Mouse (Mus musculus): ENCODE data around the gene Pwp2.
"Not testable (repeated sequence)": the region's sequence is repeated elsewhere in the genome, so short reads cannot be mapped to it uniquely, and the experiment has no call there.

The Pwp2 gene

DNA sequence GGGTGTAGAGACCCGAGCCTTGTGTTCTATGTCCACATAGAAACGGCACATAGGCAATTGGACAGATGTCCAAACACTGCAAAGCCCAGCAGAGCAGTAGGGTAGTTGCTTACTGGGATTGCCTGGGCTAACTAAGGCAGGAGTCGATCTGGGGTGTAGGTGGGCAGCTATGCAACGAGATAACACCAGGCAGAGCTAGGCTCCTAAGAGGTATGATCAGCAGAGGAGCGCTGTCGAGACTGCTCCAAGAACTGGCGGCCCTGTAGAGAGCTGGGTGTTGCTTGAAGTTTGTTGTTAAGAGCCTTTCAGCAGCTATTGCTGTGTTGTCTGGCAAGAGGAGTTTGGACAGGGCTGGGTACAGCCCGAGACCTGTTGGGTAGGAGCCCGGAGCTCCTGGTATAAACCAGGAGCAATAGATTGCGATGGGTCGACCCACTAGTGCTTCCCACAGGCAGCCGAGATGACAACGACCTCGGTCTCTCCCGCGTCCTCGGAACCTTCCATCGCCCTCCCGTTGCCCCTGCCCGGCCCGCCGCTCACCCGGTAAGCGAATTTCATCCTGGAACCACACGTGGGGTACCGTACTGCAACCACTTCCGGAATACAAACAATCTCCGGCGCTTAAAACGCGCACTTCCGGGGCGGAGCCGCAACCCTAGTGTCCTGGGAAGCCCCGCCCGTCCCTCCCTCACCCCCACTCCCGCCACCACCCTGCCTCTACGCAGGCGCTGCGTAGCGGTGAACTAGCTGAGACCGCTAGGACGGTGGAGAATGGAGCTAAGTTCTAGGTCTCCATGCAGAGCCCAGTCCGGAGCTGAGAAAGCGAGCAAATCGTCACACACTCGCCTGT, at the start of gene Pwp2:
Pwp2 (minus strand) TSS at position 619 of the 850 bp plus-strand sequence.
- DNase-seq = peak; percentile 92 to 94

DNA sequence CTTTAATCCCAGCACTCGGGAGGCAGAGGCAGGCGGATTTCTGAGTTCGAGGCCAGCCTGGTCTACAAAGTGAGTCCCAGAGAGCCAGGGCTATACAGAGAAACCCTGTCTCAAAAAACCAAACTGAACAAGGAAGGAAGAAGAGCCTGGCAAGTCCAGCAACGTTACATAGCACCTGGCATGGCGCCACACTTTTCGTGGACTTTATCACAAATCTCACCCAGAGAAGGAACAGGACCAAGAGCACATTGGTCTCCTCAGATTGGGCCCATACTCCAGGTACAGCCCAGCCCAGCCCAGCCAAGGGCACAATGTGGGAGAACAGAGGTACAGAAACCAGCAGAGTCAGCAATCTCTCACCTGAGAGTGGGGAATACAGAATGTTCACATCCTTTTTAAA, 48.8 kb upstream of the Pwp2 start:
- DNase-seq = no peak

DNA sequence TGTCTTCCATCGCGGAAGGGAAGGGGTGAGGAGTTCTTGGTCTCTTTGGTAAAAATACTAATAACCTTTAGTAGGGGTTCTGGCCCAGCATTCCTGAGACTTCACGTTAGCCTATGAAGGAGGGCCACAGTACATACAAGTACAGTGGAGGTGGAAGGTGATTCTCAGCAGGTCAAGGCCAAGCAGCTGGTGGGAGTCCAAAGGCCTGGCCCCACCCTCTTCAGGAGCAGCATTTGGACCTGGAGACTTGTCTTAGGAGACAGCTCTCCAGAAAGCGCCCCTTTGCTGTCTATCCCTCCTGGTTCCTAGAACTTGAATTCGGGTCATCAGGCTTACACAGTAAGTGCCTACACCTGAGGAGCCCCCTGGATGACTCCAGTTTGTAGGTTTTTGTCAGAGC, 48.2 kb upstream of the Pwp2 start:
- DNase-seq = no peak

DNA sequence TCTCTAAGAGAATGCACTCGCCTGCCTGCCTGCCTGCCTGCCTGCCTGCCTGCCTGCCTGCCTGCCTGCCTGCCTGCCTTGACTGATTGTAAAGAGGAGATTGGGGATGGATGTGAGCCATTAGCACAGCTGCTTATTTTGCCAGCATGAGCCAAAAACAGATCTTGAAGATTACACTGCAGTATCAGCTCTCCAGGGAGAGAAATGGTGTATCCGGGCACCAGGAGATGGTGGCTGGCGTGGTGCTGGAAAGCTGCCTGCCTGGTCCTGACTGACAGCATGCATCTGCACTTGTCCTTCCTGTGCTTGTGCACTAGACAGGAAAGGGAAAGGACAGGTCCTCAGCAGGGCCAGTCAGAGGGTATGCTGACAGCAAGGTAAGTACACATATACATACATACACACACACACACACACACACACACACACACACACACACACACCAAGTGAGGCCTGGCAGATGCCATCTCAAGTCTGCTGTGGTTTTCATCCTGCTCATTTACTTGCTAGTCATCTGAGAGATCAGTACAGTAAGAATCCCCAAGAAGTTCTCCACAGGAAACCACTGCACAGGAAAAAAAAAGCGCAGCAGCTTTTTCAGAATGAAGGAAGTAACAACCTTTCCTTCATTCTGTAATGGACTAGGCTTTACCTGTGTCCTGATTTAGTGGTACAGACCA, 47.5 kb upstream of the Pwp2 start:
- DNase-seq = peak; percentile 17 to 21

DNA sequence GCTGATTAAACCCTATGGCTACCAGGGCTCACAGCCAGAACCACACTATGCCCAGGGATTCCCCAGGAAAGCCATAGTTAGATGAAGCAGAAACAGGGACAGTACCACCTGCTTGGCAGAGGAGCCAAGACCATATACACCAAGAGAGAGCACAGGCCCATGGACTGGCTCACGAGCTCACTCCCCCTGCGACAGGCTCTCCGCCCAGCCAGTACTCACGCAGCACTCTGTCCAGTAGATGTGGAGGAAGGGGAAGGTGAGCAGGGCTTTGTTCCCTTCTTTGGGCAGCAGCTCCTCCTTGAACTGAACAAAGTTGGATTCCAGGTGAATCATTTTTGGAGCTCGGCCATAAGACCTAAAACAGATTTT, 43.6 kb upstream of the Pwp2 start:
- DNase-seq = no peak

DNA sequence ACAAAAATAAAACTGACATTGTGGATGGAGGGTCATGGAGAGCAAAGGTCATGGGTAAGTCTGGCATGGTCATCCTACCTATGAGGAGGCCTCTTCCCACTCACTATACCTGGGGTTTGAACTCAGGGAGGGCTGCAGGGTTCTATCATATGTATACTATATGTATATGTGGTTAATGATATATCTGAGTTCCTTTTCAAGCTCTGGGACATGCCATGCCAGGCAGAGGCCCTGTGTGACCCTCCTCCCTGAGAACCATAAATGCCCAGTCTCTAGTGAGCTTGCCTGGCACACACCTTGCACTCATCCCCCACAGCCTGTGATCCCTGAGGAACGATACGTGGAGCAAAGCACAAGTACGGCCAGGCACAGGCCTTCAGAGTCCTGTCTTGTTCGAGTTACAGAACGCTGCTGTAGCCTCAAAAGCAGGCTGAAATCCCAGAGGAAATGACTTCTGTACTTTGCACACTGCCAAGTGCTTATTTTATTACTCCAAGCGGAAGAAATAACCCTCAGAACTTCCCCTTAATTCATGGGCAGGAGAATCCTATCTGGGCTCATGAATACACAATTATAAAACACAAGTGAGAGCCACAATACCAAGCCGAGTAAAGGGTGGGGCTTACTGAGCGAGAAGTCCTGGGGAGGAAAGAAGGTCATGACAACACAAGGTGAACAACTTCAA, 43.1 kb upstream of the Pwp2 start:
- DNase-seq = no peak

DNA sequence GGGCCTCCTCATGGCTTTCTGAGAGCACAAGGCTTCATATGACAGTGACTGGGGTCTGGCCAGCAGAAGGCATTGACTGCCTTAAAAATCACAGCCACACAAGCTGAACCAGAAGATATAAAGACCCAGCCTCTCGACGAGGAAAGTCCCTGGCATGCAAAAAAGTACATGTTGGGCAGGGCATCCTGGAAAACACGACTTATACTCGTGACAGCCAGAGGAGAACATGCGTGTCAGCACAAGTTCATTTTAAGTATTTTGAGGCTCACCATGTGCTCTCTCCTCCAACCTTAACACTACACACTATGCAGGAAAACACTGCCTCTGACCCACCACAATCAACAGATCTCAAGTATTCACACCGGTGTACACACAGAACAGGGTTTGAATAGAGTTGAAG, 39.2 kb upstream of the Pwp2 start:
- DNase-seq = no peak

DNA sequence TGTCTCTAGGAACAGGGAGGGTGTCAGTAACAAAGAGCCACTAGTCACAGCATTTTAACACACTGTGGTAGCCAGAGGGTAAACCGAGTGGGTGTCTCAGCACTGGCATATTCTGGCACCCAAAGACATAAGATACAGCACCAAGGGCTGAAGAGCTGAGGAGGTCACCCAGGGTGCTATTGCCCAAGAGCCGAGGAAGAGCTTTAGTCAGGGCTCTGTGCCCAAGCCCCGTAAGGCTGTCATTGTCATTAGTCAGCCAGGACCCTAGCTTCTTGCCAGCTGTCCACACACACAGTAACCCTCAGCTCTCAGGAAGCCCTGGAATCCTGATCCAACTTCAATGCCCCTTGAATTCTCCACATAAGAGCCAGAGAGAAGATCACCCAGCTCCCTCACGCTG, 38.0 kb upstream of the Pwp2 start:
- peak; percentile 27 to 40 for DNase-seq

DNA sequence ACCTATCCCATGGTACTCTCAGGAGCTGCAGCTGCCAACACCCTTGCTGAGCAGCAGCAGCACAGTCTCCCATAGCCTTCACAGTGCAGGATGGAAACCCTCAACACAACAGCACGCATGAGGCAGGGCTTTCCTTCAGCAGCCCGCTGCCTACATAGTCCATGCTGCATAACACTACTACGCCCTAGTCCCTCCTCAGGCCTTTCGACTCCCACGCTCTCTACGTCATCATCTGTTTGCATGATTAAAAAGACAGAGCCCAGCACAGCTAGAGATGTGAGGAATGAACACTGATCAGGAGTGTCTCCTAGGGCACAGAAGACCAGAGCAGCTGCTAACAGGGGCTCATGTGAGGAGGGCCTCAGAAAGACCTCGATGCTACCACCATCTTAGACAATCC, 36.4 kb upstream of the Pwp2 start:
- no peak for DNase-seq

DNA sequence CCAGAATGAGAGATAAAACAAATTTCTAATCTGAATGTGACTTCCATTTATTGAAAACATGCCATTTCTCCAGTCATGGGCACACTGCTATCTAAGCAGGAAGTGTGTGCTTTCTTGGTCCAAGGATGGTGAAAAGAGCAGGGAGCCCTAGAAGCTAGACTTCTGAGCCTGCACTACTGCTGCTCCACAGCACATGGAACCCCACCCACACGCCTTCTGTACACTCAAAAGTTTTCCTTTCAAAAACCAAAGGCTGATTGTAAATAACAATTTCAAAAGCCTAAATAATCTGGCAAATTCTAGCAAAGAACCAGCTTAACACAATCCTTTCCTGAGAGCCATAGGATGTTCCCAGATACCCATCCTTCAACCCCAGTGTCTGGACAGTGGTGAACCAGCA, 34.6 kb upstream of the Pwp2 start:
- no peak for DNase-seq

DNA sequence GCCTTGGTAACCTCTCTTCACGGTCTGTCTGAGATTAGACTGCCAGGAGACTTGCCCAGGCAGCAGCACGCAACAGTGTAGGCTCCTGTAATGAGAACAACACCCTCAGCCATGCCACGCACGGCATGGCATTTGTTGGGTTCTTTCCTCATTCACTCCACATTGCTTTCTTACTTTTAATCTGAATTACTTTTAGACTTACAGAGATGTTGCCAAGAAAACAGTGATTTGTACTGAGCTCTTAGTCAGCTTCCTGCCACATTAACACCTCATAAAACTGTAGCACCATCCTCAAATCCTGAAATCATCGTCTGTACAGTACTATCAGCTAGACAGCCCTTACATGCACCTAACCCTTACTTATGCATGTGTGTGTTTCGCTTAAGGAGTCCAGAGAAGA, 33.6 kb upstream of the Pwp2 start:
- DNase-seq = no peak

DNA sequence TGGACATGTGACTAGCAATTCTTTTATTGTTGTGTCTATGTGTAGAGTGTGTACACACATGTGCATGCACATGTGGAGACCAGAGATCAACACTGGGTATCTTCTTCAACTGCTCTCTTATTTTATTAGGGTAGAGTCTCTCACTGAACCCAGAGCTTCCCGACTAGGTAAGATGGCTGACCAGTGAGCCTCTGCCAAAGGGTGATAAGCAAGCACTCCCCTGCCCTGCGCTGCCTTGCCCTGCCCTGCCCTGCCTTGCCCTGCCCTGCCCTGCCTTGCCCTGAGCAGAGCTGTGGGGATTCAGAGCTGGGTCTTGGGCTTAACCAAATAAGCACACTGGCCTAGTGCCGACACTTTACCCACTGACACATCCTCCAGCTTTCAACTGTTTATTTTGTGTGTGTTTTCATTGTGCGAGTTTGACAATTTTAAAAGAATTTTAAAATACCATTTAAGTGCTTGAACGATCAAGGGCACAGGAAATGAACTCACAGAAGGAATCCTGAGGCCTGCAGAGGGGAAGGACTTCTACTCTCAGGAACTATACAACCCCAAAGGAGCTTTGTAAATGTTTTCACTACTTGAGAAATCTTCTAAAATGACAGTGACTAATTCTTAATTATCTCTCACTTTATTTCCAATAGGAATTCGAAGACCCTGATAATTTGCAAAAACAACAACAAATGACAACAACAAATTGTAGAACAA, 31.6 kb upstream of the Pwp2 start:
- DNase-seq = no peak

DNA sequence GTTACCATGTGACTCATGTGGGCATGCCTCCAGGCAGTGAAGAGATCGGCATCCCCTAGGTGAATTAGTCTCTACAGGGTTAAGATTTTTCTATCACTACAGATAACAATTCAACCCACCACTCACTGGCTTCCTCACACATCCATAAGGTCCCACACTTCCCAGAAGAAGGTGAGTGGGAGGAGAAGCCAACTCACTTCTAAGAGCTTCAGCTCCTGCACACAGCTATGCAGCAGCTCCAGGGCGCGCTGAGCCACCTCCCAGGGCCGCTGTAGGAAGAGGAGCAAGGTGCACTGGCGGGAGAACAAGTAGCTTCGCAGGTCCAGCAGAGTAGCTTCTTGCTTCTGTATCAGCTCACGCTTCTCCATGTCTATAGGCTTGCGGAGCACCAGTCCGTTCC, 29.4 kb upstream of the Pwp2 start:
- no peak for DNase-seq

DNA sequence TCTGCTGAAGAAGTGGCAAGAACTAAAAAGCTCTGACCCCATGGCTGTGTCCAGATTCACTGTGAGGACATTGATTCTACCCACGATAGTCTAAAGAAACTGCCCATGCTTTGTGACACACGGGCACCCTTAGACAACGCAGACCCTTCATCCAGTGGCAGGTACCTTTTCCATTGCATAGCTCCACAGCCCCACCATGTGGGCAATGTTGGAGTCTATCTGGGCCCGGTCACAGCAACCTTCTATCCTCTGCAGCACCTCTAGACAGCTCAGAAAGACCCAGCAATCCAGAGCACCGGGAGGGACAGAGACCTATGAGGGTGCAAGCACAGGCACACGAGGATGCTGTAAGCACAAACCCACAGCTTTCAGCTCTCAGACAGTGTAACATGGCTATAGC, 26.4 kb upstream of the Pwp2 start:
- DNase-seq = peak; percentile 63 to 69

DNA sequence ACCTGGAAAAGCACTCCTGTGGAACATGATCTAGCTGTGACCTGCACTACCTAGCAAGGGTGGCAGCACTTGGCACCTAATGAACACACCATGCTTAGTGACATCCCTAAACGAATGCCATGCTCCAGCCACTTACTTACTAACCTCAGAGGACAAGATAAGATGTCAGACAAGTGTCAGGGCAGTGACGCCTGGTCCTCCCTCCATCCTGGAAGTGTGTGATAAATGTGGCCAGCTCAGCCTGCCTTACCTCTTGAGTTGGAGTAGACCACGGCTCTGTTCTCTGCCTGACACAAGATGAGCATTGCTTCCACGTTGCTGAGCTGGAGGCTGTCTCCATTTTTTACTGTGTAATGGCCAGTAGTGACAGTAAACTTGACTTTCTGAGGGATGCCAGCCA, 16.2 kb upstream of the Pwp2 start:
- no peak for DNase-seq

DNA sequence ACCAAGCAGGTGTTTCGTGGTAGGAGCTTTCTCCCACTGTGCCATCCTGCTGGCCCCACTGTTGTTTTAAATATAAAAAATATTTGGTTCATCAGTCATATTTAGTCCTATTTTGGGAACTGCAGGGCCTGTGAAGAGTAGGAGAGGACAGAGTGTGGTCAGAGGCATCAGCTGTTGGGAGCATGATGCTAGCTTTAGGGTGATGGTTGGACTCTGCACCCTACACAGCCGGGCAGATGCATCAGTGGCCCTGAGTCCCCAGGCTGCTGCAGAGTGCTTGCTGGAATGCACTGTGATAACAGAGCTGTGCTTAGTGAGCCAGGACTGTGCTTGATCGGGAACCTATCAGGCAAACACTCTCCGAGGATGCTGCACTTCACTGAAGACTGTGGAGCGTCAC, 8.0 kb upstream of the Pwp2 start:
- DNase-seq = no peak

DNA sequence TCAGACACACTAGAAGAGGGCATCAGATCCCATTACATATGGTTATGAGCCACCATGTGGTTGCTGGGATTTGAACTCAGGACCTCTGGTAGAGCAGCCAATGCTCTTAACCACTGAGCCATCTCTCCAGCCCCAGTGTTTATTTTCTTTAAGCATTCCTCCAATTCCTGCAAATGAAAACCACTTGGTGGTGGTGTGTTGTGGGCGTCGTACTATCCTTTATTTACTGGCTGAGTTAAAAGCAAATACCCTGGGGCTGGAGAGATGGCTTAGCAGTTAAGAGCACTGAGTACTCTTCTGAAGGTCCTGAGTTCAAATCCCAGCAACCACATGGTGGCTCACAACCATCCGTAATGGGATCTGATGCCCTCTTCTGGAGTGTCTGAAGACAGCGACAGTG, 1.1 kb upstream of the Pwp2 start:
- DNase-seq = not testable (repeated sequence)

DNA sequence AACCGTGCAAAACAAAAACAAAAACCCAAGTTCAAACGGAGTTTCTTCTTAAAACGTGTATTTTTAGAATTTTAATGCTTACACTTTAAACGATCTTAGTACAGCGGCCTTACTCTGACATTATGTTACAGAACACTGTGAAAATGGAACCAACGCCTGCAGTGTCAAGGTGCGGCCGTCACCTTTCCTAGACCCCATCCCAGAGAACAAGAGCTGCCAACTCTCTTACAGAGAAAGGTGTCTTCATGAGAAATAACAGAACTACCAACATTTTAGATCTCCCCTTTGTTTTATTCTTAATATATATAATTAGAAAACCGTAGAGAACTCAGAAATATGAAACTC, 404 bp upstream of the Pwp2 start:
- no peak for DNase-seq

DNA sequence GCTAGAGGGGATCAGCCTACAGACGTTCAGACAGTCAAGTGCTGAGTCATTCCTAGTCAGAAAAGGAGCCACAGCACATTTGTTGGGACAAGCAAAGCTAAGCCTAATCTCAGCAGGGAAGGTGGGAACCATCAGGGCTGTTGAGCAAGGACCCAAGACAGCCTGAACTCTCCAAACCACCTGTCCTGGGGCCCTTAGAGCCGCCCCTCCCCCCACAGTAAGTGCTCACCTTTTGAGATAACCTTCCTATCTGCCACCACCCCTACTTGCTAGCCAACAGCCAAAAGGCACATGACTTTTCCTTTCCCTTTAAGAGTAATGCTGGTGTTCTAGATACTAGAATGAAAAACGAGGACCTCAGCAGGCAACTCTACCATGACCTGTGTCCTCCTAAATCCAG, 1.4 kb downstream of the Pwp2 start:
- peak in 1 of 2 experiments; percentile 14 for DNase-seq

DNA sequence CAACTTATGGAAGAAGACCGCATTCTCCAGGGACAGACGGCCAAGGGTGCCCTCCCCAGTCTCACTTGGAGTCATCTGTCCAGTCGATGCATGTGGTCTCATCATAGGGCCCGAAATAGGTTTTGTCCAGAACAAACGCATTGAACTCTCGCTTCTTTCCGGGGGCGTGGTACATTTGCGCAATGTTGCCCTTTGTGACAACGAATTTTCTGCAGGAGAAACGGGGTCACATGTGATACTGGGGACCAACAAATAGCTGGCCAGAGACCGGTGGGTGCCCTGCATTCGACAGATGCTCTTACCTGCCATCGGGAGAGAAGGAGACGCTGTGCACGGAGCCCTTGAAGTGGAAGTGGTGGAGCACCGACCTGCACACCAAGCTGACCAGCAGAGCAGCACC, 2.6 kb downstream of the Pwp2 start:
- no peak for DNase-seq

DNA sequence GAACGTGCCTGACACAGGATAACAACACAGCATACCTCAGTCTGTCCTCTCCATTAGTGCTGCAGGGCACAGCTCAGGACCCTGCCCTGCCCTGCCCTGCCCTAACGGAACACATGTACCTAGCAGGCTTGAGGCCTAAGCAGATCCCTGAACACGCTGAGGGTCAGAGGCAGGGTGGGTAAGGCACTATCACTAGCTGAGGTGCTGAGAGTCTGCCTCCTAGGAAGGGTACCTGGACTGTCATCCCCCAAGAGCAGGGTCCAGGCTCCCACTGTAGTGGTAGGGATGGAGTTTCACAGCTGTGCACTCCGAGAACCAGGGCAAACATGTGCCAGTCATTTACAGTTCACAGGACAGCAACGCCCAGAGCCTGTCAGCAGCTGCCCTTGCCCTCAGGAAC, 10.5 kb downstream of the Pwp2 start:
- no peak for DNase-seq

DNA sequence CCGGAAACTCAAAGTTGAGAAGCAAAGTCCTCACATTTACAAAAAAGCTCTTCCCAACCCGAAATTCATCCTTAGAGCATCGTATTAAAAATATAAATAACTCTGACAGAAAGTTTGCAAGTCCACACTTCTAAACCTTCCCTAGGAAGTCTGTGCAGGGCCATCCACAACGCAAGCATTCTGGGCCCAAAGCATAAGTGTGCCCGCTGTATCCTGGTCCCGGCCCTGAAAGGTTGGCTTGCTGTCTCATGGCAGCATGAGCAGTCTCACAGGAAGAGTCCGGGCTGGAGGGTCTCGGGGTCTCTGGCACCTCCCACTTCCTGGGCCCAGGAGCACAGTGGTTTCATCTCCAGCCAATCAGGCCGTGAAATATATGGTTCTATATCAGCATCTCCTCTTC, 13.4 kb downstream of the Pwp2 start:
- DNase-seq = no peak

DNA sequence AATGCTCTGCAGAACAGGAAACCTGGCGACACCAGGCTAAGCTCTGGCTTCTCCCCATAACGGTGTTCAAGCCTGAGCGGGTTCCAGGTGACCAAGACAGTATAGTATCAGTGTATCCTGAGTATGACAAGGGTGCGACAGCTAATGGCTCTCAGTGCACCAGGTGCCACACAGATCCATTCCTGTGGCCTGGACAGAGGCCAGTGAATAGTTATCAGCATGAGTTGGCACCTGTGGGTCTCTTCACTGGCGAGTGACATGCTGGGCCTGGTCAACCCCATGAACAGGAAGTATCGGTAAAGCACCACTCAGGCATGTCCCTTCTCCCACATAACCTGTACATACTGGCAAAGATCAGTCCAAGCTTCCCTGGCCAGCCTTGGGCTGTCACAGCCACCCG, 13.9 kb downstream of the Pwp2 start:
- peak in 1 of 2 experiments; percentile 24 for DNase-seq

DNA sequence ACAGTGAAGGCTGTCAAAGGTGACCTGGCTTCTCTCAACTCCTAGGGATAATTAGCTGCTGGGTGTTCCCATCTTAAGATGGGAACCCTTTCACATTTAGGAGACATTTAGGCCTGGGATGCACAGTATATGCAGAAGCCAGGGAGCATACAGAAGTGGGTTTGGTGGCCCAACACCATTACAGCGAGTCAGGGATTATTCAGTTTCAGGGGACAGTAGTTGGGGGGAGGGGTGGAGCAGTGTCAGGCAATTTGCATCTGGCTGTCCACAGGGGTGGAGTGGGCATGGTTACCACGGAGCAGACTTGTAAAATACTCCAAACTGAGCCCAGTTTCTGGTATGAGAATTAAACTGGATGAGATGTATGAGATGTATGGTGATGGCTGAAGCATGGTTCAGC, 14.5 kb downstream of the Pwp2 start:
- peak; percentile 28 to 33 for DNase-seq
